Mouse (Mus musculus) lung, postnatal 36 days (tissue): ENCODE results near the gene Clip2.

Experiments
- DNase-seq: peaks from one replicate; pipeline ENCODE4 v3.0.0; 2022; ENCODE audit warnings: mixed read lengths

Gene Clip2

DNA sequence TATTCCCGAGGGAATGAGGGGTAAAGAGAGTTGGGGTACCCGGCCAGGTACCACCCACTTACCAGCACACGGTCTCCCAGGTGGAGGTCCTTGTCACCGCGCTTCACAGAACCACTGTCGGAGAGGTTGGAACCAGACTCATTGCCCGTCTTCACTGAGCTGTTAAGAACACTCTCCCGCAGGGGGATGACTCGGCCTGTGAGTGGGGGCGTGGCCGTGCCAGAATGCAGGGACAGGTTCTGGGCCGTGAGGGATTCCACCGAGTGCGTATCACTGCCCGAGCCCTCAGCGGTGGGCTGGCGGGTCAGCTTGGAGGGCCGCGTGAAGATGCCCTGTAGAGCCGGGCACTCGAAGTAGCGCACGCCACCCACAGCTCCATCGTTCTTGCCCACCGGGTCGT, 29.7 kb downstream of the Clip2 start:
- no peak for DNase-seq

DNA sequence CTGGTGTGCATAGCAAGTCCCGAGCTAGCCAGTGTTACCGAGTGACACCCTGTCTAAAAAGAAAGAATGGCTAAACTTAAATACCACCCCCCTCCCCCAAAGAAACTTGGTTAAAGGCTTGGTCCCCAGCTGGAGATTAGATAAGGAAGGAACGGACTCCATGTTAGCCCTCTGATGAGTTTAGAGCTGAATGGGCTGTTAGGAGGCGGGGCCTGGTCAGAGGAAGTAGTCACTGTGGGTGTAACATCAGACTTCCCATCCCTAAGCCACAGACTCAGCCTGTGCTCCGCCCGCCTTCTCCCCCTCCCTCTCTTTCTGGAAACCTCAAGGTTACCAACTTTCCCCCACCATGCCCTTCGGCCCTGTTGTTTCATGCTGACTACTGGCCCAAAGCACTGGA, 30.4 kb downstream of the Clip2 start:
- DNase-seq = peak; percentile 45

DNA sequence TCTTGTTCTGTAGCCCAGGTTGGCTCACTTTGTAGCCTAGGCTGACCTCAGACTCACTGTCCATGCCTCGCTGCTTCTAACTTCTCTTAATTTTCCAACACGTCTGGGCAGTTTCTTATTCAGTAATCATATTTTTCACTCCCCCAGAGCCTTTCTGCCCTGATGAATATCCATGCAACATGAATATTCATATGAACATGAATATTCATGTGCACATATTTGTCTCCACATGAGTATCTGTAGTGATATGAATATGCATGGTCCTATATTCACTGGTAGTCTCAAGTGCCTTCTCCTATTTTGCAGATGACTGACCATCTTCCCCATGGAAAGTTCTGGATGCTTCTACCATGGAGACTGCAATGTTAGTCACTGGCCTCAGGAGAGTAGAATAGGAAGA, 31.1 kb downstream of the Clip2 start:
- no peak for DNase-seq

DNA sequence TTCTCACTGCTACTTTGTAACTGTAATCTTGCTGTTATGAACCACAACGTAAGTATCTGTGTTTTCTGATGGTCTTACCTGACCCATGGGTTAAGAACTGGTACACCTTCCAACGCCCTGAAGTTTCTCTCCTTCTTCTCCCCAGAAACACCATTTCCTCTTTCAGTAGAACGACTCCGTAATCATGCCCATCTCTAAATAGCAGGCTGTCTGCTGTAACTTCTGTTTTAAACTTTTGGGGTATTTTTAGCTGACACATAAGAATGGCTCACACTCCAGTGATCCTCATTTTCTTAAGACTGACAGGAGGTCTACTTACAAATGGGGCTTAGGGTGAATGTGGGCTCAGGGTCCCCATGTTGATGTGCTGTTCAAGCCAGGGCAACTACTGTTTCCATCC, 32.1 kb downstream of the Clip2 start:
- no peak for DNase-seq

DNA sequence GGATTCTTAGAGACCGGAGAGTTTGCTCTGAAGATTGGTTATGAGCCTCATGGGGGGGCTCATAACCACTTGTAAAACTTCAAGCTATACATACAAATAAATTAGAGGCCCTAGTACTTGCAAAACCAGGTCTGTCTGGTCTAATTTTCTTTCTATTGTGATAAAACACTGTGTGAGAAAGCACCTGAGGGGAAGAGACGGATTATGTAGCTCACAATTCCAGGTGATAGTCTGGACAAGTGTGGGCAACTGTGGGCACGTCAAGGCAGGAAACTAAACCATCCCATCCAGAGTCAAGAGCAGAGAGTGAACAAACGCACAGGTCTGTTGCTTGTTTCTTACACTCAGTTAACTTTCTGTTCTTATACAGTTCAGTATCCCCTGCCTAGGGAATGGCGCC, 32.8 kb downstream of the Clip2 start:
- no peak for DNase-seq

DNA sequence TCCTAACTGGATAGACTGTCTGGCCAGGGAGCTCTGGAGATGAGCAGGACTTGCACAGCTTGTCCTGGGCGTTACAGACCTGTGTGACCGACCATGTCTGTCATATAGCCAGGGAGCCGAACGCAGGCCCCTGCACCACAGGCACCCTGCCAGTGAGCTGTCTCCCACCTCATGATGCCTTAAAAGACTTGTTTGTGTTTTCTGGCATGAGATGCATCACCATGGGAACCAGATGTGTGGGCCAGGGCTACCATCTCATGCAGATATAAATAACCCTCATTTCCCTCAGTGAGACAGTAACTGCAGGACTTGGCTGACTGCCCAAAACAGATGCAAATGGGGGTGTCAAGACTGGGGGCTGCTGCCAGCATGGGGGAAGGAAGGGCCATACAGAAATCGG, 40.1 kb downstream of the Clip2 start:
- DNase-seq = no peak

DNA sequence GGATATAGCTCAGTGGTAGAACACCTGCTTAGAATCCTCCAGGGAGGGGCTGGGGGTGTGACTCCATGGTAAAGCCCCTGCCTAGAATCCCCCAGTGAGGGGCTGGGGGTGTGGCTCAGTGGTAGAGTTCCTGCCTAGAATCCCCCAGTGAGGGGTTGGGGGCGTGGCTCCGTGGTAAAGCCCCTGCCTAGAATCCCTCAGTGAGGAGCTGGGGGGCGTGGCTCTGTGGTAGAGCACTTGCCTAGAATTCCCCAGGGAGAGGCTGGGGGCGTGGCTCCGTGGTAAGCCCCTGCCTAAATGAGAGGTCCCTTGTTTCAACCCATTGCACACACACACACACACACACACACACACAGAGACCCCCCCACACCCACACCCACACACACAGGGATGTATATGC, 42.0 kb downstream of the Clip2 start:
- DNase-seq = no peak

DNA sequence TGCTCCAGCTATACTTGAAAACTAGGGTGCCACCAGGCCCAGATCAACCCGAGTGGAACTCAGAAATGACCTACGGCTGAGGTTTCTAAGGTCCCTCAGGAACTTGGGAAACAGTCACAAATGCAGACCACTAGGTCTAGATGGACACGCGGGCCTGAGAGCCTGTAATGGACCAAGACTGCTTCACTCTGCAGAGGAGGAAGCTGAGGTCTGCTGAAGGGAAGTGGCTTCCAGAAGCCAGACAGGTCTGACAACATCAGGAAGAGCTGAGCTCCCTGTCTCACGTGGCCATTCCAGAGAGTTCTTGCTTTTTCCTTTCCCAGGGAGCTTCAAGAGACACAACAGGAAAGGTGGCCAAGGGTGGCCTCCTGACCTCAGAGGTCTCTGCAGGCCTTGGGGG, 43.3 kb downstream of the Clip2 start:
- peak; percentile 50 for DNase-seq

DNA sequence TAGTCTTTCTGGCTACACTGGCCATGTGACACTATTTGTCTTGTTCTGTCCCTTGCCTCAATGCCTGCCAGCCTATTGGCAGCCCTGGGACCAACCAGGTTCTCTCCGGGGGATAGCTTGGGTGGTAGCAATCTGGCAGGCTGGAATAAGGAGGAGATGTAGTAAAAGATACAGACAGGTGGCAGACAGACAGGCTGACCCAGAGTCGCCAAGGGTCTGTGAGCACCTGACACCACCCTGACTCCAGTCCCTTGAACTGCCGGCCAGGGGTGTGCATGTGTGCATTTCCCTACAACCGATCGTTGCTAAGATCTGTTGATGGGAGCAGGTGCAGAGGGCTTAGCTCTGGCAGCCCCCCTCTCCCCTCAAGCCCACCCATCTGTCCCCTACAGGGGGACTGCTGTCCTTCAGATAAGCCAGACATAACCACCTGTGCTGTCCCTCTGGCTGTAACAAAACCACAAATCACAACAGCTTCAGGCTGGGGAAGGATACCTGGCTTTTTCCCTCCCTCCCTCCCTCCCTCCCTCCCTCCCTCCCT, 44.3 kb downstream of the Clip2 start:
- DNase-seq = no peak

DNA sequence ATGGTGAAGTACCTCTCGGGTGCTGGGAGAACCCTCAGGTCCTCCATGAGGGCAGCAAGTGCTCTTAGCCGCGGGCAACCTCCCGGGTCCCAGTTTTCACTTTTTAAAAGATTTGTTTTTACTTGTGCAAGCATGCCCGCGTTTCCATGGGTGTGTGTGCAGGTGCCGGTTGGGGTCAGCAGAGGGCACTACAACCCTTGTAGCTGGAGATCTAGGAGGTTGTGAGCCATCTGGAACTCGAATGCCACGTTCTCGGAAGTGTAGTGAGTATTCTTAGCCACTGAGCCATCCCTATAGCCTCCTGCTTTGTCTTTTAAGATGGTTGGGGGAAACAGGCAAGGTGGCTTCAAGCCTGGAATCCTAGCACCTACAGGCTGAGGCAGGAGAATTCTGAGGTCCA, 44.9 kb downstream of the Clip2 start:
- peak; percentile 92 for DNase-seq

DNA sequence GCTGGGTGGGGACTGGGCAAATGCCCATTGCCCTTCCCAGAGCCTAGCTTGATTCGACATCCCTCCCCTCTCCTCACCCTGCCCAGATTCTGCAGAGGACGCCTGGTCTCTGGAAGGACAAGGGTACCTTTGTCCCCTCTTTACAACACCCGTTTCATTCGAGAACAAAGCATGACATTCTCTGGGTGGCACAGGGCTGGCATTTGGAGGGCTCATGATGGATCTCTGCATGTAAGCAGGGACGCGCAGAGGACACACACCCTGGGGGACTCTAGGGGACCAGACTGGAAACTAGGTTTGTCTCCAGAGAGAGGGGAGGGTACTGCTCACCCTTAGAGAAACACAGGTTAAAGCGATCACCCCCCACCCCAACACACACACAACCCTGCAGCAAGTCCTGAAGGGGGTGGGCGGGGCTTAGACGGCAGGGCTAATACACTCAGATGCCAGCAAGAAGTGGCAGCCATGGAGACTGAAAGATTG, 46.4 kb downstream of the Clip2 start:
- no peak for DNase-seq

DNA sequence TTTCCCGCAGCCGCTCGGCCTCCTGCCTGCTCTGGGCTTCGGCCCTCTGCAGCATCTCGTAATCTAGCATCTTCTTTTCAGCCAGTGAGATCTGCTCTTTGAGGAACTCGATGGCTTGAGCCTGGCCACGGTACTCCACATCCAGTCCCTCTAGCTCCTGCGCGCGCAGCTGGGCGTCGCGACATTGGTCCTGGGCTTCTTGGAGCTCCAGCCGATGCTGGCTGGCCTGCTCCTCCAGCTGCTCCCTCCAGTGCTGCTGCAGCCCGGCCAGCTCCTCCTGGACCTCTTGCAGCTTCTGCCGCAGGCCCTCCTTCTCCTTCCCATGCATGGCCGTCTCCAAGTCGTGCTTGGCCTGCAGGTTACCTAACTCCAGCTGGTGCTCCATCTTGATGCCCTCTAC, 49.6 kb downstream of the Clip2 start:
- DNase-seq = no peak

DNA sequence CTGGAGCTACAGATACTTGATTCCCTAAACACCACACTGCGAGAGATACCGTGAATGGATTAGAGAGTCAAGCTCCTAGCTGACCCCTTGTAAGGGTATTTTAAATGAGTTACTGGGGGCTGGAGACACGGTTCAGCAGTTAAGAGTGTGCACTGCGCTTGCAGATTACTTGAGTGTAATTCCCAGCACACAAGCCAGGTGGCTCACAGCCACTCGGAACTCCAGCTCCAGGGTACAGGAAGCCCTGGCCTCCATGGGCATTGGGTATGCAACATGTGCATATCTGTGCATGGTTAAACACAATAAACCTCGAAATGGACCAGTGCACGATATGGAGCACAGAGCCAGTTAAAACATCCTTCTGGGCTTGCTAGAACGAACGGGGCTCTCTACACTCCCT, 50.8 kb downstream of the Clip2 start:
- DNase-seq = no peak

DNA sequence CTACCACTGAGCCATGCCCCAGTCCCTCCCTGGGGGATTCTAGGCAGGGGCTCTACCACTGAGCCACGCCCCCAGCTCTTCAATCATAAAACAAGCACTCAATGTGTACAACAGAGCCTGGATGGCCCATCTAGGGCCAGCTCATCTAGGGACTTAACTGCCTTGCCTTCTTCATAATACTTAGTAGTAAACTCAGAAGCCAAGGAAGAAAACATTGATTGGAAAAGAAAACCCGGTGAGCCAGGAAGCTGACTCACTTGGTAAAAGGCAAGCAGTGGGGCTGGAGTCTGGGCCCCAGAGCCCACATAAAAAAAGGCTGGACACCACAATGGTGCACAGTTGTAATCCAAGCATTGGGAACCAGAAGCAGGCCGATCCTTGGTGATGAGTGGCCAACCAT, 51.6 kb downstream of the Clip2 start:
- no peak for DNase-seq

DNA sequence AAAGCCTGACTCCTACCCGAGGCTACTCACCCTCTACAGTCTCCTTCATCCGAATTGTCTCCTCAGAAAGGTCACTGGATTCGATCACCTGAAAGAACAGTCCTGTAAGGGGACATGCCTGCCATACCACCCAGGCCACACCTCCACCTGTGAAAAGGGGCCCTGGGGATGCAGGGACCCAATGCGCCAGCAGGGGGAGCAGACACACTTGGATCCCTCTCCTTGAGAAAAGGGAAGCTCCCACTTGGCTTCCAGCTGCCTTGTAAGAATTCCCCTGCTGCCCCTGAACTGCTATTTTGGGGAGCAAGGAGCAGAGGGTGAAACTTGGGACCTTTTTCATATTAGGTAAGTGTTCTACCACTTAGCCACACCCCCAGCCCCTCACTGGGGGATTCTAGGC, 52.2 kb downstream of the Clip2 start:
- peak; percentile 79 for DNase-seq

DNA sequence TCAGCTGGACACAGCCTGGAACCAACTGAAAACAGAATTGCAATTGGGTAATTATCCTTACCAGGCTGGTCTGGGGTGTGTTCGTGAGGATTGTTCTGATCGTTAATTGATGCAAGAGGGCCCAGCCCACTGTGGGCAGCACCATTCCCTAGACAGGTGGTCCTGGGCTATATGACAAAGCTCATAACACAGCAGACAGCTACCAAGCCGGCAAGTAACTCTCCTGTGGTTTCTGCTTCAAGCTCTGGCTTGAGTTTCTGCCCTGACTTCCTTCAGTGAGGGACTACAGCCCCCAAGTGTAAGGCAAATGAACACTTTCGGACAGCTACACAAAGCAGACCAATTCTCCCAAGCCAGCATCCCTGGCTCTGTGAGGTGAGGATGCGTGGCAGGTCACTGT, 55.2 kb downstream of the Clip2 start:
- no peak for DNase-seq

DNA sequence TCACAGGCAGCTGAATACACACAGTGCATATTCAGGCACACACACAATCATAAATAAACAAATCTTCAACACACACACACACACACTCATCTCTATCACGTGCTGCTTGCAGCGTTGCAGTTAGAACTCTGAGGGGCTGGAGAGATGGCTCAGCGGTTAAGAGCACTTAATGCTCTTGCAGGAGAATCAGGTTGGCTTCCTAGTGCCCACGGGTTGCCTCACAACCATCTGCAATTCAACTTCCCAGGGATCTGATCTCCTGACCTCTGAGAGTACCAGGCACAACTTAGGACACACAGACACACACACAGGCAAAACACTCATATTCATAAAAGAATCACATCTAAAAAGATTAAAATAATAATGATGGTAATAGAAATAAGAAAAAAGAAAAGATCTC, 56.4 kb downstream of the Clip2 start:
- no peak for DNase-seq

DNA sequence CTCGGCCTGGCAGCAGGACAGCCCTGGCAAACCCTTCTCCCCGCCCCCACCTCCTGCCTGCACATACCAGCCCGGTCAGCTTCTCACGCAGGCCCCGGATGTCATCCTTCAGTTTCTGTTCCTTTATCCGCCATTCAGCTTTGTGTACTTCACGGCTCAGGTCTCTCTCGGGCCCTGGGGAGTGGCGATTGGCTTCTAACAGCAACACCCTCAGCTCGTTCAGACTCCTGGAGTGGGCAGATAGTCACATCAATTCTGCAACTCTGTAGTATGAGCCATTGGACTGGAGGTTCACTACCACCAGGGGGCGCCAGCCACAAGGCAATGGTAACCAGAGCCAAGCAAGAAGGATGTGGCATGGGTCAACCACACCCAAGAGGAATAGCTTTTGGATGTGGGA, 58.1 kb downstream of the Clip2 start:
- DNase-seq = peak; percentile 96

DNA sequence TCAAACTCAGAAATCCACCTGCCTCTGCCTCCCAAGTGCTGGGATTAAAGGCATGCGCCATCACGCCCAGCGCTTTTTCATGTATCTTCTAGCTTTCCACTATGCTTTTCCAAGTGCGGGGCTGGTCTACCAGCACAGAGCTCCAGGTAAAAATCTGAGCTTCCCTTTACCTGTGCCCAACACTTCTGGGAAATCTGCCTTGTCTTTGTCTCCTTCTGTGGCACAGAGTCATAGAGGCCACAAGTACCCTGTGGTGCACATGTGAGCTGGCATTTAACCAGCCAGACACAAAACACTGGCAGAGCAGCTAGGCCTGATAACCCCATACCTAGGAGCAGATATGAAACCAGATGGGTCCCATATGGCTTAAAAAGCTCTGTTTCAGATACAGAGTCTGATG, 59.3 kb downstream of the Clip2 start:
- DNase-seq = no peak

DNA sequence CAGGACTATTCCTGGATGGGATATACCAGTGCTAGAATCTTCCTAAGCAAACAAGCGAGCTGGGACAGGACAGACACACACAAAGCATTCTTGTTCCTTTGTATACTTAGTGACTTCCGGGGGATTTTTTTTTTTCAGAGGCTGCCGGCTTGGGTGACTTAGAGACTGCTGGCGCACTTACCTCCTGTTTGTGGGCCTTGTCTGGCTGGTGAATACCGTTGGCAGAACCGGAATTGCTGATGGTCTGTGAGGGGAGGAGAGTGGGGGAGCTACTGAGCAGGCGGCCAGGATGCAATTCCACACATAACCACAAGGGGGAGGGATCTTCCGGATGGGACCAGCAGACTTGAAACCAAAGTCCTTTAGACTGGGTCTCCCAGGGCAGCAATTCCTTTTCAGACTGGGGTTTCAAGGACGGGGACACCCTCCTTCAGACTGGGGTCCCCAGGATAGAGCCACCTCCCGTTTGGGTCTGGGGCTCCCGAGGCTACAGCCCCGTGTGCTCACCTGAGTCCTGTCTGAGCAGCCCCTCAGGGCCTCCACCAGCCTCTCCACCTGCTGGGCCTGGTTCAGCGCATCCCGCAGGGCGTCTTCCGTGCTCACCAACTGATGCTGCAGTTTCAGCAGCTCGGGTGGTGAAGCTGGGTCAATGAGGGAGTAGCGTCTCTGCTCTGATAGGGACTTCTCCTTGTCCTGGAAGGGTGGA, 60.4 kb downstream of the Clip2 start:
- DNase-seq = peak; percentile 95

DNA sequence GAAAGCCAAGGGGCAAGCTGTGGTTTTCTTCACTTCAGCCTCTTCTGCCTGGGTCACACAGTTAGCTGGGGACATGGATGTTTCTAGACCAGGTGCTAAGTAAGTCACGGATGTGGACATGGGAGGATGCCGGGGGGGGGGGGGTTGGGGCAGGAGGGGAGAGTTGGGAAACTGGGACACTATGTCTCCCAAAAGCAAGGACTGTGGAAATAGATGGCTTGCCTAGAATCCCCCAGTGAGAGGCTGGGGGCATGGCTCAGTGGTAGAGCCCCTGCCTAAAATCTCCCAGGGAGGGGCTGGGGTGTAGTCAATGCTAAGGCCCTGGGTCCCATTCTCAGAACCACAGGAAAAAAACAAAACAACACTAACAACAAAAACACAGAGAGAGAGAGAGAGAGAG, 61.0 kb downstream of the Clip2 start:
- DNase-seq = no peak

DNA sequence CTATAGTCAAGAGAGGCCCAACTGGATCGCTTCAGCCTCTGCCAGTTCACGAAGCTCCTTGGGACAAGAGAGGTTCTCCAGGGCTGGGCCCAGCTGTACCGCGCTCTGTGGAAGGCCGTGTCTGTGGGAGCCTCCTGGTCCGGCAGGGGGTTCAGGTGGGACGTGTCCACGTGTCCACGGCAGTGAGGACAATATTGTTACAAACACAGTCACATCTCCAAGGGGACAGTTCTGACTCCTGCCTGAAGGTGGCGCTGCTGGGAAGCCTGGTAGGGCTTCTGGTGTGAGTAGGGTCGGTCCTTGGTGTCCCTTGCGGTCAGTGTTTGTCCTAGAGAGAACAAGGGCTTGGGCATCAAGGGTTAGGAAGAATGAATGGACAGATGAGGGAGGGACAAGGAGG, 61.8 kb downstream of the Clip2 start:
- peak; percentile 58 for DNase-seq

DNA sequence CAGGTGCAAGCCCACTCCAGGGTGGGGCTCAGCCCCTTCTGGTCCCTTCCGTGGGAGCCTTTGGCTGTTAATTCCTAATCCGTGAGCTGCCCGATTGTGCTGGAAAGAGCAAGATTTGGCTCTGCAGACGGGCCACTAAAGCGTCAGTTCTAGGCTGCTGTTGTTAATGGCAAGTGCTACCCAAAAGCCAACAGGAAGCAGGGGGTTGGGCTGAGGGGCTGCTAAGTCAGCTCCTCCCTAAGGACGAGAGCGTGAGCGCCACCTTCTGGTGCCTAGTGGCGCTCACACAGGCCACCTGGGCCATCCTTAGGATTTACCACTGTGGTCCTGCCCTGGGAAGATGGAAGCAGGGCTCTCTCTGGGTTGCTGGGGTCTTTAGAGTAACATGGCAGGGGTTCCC, 62.7 kb downstream of the Clip2 start:
- DNase-seq = peak; percentile 65

DNA sequence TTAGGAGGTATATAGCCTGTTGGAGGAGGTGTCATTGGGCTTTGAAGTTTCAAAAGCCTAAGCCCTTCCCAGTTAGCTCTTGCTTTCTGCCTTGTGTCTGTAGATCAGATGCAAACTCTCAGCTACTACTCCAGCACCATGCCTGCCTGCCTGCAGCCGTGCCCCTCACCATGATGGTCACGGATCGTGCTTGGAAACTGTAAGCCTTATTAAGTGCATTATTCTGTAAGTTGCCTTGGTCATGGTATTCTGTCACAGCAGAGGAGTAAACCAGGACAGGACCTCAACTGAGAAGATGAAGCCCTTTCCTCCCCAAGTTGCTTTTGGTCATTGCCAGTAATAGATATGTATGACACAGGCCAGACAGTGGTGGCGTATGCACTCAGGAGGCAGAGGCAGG, 63.6 kb downstream of the Clip2 start:
- DNase-seq = no peak

DNA sequence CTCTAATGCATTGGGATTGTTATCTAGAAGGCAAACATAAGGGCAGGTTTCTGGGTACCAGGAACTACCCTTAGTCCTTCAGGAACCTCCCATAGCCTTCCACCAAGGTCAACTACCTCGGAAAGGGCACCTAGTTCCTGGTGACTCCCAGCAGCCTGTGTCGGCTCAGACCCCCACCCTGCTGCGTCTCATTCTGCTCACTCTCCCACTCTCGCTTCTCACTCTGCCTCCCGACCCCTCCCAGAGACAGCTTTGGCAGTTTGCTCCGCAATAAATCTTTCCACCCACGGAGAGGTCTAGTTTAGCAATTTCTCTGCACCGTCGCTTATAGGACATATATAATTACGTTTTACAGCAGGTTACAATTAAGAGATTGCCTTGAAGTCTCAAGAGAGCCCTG, 64.2 kb downstream of the Clip2 start:
- no peak for DNase-seq
